Mouse (Mus musculus) right cerebral cortex, postnatal 4 days (tissue): ENCODE data around the gene Dedd2.

ENCODE experiments used
- DNase-seq: peaks from one replicate; pipeline ENCODE4 v3.0.0-alpha.2; 2022

Dedd2 gene

GRCm38 (mm10) chr7:25174343-25174742 is 46.1 kb downstream of the Dedd2 start:
- DNase-seq, result no peak

GRCm38 (mm10) chr7:25172669-25173068 is 47.7 kb downstream of the Dedd2 start:
- no peak for DNase-seq

DNA sequence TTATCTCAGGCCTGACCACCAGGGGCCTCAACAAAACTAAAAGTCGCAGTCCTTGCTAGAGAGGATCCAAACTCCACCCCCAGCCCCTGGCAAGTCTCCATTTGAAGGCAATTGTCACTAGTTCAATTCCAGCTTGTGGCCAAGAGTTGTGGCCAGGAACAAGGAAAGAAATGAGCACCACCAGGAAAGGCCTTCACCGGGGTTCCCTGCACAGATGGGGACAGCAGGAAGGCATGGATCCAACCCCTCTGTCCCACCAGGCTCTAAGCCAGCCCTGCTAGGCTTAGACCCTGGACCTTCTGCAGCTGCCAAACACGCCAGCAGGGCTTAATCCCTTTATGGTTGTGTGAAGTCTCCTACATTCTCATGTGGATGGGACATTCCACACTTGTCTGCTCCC is 49.8 kb downstream of the Dedd2 start:
- DNase-seq, result no peak

GRCm38 (mm10) chr7:25166106-25166505 is 54.3 kb downstream of the Dedd2 start:
- DNase-seq, result no peak

DNA sequence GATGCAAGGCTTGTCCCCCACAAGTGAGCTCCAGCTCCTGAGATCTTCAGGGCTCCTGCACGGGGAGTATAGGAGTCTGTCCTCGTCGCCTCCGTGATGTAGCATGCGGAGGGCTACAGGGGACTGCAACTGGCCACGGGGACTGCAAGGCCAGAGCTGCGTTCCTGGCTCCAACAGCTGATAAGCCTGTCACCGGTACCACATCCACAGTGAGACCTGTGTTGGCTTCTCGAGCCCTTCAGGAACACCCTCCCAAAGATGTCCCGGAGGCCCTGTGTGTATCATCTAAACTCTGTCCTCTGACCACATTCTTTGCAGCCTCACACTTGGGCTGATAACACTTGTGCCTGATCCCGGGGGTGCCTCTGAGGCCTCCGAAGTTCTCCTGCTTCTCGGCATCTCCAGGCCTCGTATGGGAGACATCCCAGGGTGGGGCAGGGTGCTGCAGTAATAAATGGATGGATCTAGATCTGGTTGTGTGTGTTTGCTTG is 64.2 kb downstream of the Dedd2 start:
- no peak for DNase-seq

- DNase-seq, result no peak
These were observed 64.8 kb downstream of the Dedd2 start for GRCm38 (mm10) chr7:25155469-25156157.

DNA sequence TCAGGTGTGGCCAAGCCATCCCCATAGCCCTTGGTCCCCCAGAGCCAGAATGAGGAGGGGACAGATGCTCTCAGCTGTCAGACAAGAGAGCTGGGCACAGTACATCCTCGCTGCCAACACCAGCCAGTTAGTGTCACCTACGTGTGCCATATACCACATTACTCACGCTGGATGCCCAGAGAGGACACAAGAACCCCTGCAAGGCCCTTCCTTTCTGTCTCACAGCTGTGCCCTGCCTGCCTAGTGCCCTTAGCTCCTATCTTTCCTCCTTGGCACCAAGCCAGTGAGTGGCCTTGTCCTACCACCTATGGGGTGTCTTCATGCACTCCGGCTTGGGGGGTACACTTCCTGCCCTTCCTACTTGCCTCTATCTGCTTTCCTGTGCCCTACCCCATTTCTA is 65.8 kb downstream of the Dedd2 start:
- no peak for DNase-seq

GRCm38 (mm10) chr7:25153841-25154240 is 66.6 kb downstream of the Dedd2 start:
- no peak for DNase-seq

DNA sequence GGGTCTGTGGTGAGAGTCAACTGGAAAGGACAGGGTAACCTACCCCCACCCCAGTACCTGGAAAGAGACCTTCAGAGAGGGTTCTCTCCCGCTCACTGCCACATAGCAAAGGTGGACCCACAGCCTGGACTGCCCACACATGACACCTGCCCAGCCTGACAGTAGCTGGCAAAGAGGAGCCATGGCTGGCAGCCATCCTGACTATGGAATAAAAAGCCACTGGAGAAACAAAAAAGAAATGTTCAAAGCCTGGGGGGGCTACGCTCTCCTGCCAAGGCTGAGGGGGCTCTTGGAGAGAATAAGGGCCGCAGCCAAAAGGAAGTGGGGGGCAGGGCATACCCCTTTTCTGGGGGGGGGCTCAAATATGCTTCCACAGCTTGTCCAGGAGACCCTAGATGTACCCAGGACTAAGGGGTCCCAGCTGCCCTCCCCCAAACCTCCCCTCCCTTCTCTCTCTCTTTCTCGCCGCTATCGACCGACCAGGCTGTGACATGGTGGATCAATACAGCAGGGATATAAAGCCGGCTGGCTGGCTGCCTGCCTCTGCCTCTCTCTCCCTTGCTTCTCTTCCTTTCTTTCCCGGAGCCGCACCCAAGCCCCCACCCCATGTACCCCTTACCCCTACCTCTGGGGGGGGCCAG is 68.4 kb downstream of the Dedd2 start:
- peak; percentile 48 for DNase-seq

- no peak for DNase-seq
These were observed 69.4 kb downstream of the Dedd2 start for GRCm38 (mm10) chr7:25151009-25151408.

- no peak for DNase-seq
These were observed 70.2 kb downstream of the Dedd2 start for GRCm38 (mm10) chr7:25150151-25150663.
